Mouse (Mus musculus) lung, adult 2 months (tissue): ENCODE results near the gene Abca6. TPM values are rescaled to one million over a fixed set of nuclear protein-coding genes. Genes with fewer than 3 reads are reported as not detected.

Experiments
- DNase-seq: peaks from one replicate; pipeline ENCODE4 v3.0.0; 2022
- H3K4me1 ChIP-seq: fragments of 200-500 bp; 2 replicates; pipeline ENCODE4 v1.6.1; 2011; ENCODE audit warnings: low read length; ENCODE audit not compliant: control insufficient read depth, insufficient read depth
- H3K4me3 ChIP-seq: fragments of 200-500 bp; replicated peaks from 2 replicates; pipeline ENCODE3; 2011; ENCODE audit warnings: low read depth, mild to moderate bottlenecking, control low read depth, low read length; ENCODE audit errors: extremely low read depth
- CTCF ChIP-seq: fragments of 200-500 bp; IDR thresholded peaks from 2 replicates; pipeline ENCODE4 v1.5.1; 2011; ENCODE audit warnings: mild to moderate bottlenecking, low read length, control low read depth; ENCODE audit not compliant: insufficient read depth
- POLR2A ChIP-seq: fragments of 200-500 bp; IDR thresholded peaks from 2 replicates; pipeline ENCODE4 v1.6.1; 2011; ENCODE audit warnings: low read depth, mild to moderate bottlenecking, control low read depth, low read length, borderline replicate concordance; ENCODE audit errors: extremely low read depth
- WGBS: fragments of 180-500 bp; shearing (Covaris S2); methylation state at CpG from one replicate; pipeline ENCODE4 v1.1.7; 2018; 5-methylcytosine and 5-hydroxymethylcytosine counted together
- polyA plus RNA-seq: library from polyadenylated mRNA; depleted of rRNA; stranded (reverse); fragments of >200 nt; gene quantifications from 2 replicates; pipeline ENCODE4 v1.2.3, GENCODE M21; 2012

The Abca6 gene
- polyA plus RNA-seq, 1 experiment: 1.1 TPM

- H3K4me3 ChIP-seq: no peak overlapping the region
- no peak for DNase-seq
- no peak for TF ChIP-seq POLR2A
- no peak for TF ChIP-seq CTCF
- H3K4me1 ChIP-seq: no peaks in the 10 kb centered on the region
Observed at GRCm38 (mm10) chr11:110217118-110217517, 34.5 kb downstream of the Abca6 start.

- no peak overlapping the region for H3K4me3 ChIP-seq
- 65% methylated on average over 5 of the region's 5 CpGs for WGBS
- DNase-seq: no peak
Observed at GRCm38 (mm10) chr11:110203930-110204329, 47.6 kb downstream of the Abca6 start.

GRCm38 (mm10) chr11:110198882-110199281, 52.7 kb downstream of the Abca6 start:
- DNase-seq: no peak
- Histone ChIP-seq H3K4me1 (no peaks in the 10 kb centered on the region), H3K4me3 (no peak overlapping the region)
- 81% methylated on average over 3 of the region's 3 CpGs for WGBS
- TF ChIP-seq CTCF (no peak), POLR2A (no peak)

More at GRCm38 (mm10) chr11:110203930-110204329, 47.6 kb downstream of the Abca6 start:
- TF ChIP-seq CTCF (no peak), POLR2A (no peak)
- H3K4me1 ChIP-seq: no peaks in the 10 kb centered on the region

GRCm38 (mm10) chr11:110196561-110197306, 54.8 kb downstream of the Abca6 start:
- H3K4me3 ChIP-seq: no peak overlapping the region
- 67% methylated on average over 8 of the region's 8 CpGs for WGBS
- DNase-seq: no peak
- no peaks in the 10 kb centered on the region for H3K4me1 ChIP-seq
- no peak for TF ChIP-seq POLR2A
- no peak for TF ChIP-seq CTCF

- TF ChIP-seq CTCF (no peak), POLR2A (no peak)
- DNase-seq: no peak
- H3K4me3 ChIP-seq: no peak overlapping the region
- 79% methylated on average over 4 of the region's 4 CpGs for WGBS
- H3K4me1 ChIP-seq: no peaks in the 10 kb centered on the region
Observed at GRCm38 (mm10) chr11:110195310-110195709, 56.3 kb downstream of the Abca6 start.

GRCm38 (mm10) chr11:110171212-110171611, 80.4 kb downstream of the Abca6 start:
- Histone ChIP-seq H3K4me3 (no peak overlapping the region), H3K4me1 (no peaks in the 10 kb centered on the region; the same call in 1 of the 2 replicates)
- TF ChIP-seq CTCF (no peak), POLR2A (no peak)
- WGBS: 89% methylated on average over 3 of the region's 3 CpGs
- no peak for DNase-seq

- 0 out of 2 replicates have a peak, but pooled peaks have one; percentile 12 for TF ChIP-seq POLR2A
- TF ChIP-seq CTCF: no peak
- H3K4me3 ChIP-seq: peak within 1 kb of the TSS; percentile 57
- no peaks in the 10 kb centered on the region; the same call in 1 of the 2 replicates for H3K4me1 ChIP-seq
- WGBS: 23% methylated on average over 12 of the region's 12 CpGs
- peak; percentile 9 for DNase-seq
Observed at GRCm38 (mm10) chr11:110167459-110168251, 83.9 kb downstream of the Abca6 start, which contains the start of gene Abca9. Abca9 (minus strand) TSS chr11:110168196.

- TF ChIP-seq POLR2A: no peak
- no peak for TF ChIP-seq CTCF
- Histone ChIP-seq H3K4me1 (no peaks in the 10 kb centered on the region; the same call in 1 of the 2 replicates), H3K4me3 (no peak overlapping the region)
- WGBS: 20% methylated on average over 3 of the region's 3 CpGs
- no peak for DNase-seq
Observed at GRCm38 (mm10) chr11:110165822-110166221, 85.8 kb downstream of the Abca6 start.

GRCm38 (mm10) chr11:110165409-110165808, 86.2 kb downstream of the Abca6 start:
- Histone ChIP-seq H3K4me3 (no peak overlapping the region), H3K4me1 (no peaks in the 10 kb centered on the region; the same call in 1 of the 2 replicates)
- TF ChIP-seq CTCF: no peak
- TF ChIP-seq POLR2A: no peak
- DNase-seq: no peak

- 56% methylated on average over 6 of the region's 6 CpGs for WGBS
- no peak overlapping the region for H3K4me3 ChIP-seq
- DNase-seq: no peak
- no peak for TF ChIP-seq POLR2A
- no peak for TF ChIP-seq CTCF
- H3K4me1 ChIP-seq: no peaks in the 10 kb centered on the region
Observed at GRCm38 (mm10) chr11:110157059-110157458, 94.5 kb downstream of the Abca6 start.

- Histone ChIP-seq H3K4me1 (no peaks in the 10 kb centered on the region), H3K4me3 (no peak overlapping the region)
- no peak for TF ChIP-seq POLR2A
- no peak for TF ChIP-seq CTCF
- WGBS: 87% methylated on average over 11 of the region's 11 CpGs
- DNase-seq: no peak
Observed at GRCm38 (mm10) chr11:110155985-110156384, 95.6 kb downstream of the Abca6 start.
